Mouse (Mus musculus) natural killer cell, adult 2 months (primary cell): ENCODE results near the gene Sec24a.
"Not testable (repeated sequence)": the region's sequence is repeated elsewhere in the genome, so short reads cannot be mapped to it uniquely, and the experiment has no call there.

Source experiments
- DNase-seq, 2 experiments: peaks; one replicate each; pipeline ENCODE4 v3.0.0; 2022; ENCODE audit warnings: low spot score in 2 of 2

Sec24a gene

GRCm38 (mm10) chr11:51688330-51689328 lies 74.8 kb downstream of the Sec24a start, which contains the start of gene 0610009B22Rik:
Gene 0610009B22Rik, minus strand, starts transcription at chr11:51688874.
- DNase-seq: peak; percentile 100

DNA sequence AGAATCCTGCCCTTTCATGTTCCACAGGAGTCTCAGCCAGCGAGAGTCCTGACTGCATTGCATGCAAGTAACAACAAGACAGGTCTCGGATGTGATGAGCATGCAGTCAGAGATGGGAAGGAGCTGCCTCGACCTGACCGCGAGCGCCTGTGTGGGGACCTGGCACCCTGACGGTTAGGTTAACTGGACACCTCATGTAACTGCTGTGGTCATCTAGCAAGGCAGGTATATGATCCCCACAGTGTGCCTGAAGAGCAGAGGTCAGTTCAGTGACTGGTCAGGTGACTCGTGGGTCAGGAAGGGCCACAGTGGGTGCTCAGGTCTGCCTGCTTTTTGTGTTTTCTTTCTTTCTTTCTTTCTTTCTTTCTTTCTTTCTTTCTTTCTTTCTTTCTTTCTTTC lies 81.5 kb downstream of the Sec24a start:
- no peak for DNase-seq

DNA sequence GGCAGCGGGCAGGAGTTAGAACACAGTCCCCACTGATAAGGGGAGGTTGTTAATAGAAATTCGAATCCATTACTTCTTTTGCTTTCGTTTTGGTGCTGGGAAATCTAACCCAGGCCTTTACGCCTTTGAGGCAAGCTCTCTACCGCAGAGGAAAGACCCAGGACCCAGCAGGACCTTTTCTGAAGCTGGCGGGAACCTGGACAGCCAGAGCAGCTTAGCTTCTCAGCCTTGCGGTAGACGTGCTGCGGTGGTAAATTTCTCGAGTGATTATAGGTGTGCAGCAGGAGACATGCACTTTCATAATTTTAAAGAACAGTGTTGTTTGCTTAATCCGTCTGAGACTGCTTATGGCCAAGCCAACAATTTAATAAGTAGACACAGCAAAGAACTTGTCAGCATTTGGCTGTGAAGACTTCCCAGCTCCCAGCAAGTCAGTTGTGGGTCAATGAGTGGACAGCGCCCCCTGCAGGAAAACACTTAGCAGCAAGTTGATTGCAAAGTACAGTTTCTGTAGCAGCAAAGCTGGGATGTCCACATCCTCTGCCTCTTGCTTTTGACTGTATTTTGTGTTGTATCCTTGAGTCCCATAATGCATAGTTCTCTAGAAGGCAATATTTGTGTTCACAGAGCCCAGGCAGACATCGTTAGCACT lies 82.0 kb downstream of the Sec24a start:
- peak; percentile 80 to 88 for DNase-seq

DNA sequence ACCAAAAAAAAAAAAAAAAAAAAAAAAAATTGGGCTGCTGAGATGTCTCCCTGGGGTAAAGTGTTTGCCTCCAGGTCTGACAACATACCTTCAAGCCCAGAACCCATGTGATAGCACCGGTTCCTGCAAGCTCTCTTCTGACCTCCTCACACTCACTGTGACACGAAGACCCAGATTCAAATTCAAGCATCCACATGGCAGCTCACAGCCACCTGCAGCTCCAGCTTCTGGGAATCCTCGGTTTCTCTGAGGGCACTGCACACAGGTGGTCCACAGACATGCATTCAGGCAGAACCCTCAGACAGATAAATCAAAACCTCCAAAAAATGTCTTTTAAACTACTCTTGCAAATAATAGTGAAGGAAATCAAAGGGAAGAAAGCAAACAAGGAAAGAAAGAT lies 84.0 kb downstream of the Sec24a start:
- DNase-seq: no peak

GRCm38 (mm10) chr11:51677737-51678418 lies 85.6 kb downstream of the Sec24a start:
- DNase-seq: peak in 1 of 2 experiments; percentile 11

GRCm38 (mm10) chr11:51675386-51675785 lies 88.0 kb downstream of the Sec24a start:
- no peak for DNase-seq

- no peak for DNase-seq
Measured at GRCm38 (mm10) chr11:51673291-51673690, 90.1 kb downstream of the Sec24a start.

GRCm38 (mm10) chr11:51671376-51671775 lies 92.1 kb downstream of the Sec24a start:
- no peak for DNase-seq

DNA sequence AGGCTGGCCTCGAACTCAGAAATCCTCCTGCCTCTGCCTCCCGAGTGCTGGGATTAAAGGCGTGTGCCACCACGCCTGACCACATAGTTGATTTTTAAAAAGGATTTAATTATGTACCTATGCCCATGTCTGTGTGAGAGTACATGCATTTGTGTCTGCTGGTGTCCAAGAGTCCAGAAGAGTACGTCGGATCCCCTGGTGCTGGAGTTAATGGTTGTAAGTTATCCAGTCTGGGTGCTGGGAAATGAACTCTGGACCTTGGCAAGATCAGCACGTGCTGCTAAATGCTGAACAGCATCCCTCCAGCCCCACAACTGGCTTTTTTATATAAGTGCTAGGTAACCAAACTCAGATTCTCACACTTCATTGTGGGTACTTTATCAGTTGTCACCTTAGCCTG lies 92.6 kb downstream of the Sec24a start:
- no peak for DNase-seq

- DNase-seq: not testable (repeated sequence)
Measured at GRCm38 (mm10) chr11:51664747-51665146, 98.7 kb downstream of the Sec24a start.

DNA sequence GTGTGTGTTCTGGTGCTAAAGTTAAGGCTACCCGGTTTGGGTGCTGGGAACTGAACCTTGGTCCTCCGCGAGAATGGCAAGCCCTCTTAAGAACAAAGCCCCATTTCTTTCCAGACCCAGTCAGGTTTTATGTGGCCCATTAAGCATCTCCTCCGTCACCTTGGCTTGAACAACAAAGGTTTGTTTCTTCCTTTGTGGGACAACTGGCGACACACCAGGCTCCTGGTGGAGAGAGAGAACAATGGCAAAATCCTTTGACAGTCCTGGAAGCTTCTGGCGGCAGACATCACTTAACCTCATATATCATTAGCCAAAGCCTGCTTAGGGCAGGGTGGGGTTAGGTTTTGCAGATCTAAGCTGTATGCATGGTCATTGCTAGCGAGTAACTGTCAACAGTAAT lies 100.8 kb downstream of the Sec24a start:
- no peak for DNase-seq

DNA sequence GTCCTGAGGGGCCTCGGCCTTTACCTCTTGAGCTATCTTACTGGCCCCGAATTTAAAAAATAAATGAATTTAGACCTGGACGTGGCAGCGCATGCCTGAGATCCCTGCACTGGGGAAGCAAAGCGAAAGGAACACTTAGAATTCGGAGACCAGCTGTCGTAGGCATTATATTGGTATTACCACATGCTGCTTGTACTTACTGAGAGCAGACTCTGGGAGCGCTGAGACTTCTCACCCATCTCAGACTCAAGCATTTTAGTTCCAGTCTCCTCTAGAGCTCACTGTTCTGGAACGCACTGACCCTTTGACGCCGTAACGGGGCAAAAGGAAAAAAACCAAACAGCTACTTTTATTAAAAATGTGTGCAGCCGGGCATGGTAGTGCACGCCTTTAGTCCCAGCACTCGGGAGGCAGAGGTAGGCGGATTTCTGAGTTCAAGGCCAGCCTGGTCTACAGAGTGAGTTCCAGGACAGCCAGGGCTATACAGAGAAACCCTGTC lies 101.5 kb downstream of the Sec24a start:
- no peak for DNase-seq

- no peak for DNase-seq
Measured at GRCm38 (mm10) chr11:51658705-51659104, 104.7 kb downstream of the Sec24a start.

DNA sequence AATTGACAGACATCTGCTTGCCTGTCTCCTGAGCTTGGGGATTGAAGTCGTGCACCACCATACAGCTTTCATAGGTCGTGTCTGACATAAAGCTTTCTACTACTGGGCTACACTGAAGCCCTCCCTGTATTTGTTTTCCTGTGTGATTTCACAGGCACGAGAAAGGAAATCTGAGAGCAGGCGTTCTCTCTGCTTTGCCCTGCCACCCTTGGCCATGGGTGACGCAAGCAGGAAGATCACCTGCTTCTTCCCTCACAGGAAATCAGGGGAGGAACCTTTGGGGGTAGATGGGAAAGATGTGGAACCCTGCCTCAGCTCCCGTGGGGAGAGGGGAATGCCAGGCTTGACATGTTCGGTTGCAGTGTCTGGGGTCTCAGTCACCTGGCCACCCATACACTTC lies 105.1 kb downstream of the Sec24a start:
- DNase-seq: no peak

GRCm38 (mm10) chr11:51656798-51657521 lies 106.5 kb downstream of the Sec24a start:
- no peak for DNase-seq

DNA sequence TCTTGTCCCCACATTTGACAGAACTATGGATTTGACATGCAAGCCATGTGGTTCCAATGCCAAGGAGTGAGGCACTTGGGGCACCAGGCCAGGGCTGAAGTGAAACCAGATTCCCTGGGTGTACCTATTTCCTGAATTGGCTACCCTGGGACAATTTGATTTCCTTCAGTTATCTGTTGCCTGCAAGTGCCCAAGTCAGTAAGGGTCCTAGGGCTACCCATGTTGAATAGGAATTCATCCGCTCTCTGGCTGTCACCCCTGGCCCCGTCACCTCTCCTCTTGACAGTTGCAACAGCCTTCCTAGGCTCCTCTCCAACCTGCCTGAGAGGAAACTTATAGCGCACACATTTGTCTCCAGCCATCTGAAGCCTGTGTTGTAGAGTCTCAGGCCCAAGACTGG lies 108.5 kb downstream of the Sec24a start:
- DNase-seq: no peak

DNA sequence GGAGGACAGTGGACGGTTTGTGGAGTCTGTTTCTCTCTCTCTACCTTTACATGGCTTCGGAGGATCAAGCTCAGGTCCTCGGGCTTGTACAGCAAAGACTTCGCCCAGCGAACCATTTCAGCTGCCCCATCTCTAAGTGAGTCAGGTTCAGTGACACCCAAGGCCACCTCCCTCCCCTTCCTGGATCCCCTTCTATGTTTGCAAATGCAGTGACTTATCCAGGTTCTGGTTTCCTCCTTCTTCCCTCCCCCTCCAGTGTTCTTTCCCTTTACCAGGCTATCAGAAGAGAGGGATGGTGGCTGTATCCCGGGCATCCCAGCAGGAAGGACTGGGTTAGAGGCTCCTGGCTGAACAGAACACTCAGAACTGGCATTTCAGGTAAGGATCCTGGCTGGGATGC lies 109.7 kb downstream of the Sec24a start:
- no peak for DNase-seq

DNA sequence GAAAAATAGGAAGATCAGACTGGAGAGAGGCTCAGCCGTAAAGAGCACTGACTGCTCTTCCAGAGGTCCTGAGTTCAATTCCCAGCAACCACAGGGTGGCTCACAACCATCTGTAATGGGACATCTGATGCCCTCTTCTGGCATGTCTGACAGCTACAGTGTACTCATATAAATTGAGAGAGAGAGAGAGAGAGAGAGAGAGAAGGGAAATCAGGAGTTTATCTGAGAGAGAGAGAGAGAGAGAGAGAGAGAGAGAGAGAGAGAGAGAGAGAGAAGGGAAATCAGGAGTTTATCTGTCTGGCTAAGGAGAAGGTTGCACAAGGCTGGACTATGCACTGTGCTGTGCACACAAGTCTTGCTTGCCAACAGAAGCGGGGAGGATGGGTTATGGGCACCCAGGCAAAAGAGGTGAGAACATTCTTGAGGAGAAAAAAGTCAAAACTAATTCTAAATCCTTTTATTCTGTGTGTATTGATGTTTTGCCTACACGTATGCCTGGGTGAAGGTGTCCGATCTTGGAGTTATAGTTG lies 110.5 kb downstream of the Sec24a start:
- no peak for DNase-seq

GRCm38 (mm10) chr11:51650691-51651515 lies 112.5 kb downstream of the Sec24a start, which contains the start of the genes N4bp3 and D930048N14Rik:
Gene N4bp3, minus strand, starts transcription at chr11:51650842.
Gene D930048N14Rik, plus strand, starts transcription at chr11:51650954.
- peak; percentile 74 to 76 for DNase-seq

GRCm38 (mm10) chr11:51650261-51650660 lies 113.2 kb downstream of the Sec24a start:
- no peak for DNase-seq
